Mouse (Mus musculus): ENCODE measurements around the gene Krt27. TPM values are rescaled to one million over a fixed set of nuclear protein-coding genes. Genes with fewer than 3 reads are reported as not detected.

Gene Krt27
- not detected in 2 replicates for polyA plus RNA-seq (2012; ENCODE audit: insufficient read depth, insufficient read length, low replicate concordance, missing spikeins)

DNA sequence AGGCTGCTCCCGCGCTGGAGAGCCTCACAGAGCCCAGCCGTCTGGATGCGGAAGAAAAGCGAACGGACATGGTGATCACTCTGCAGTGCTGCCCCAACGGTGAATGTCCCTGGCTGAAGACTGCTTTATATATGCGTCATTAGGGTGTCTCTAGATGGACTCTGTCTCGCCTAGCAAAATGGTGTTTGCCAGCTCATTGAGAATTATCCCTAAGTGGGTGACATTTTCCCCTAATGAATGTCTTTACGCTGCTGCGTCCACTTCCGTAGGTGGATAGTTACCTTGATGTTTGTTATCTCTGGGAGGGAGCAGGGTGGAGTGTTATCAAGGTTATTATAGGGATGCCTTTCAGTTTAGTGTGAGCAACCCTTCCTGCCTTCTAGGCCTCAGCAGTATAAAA lies at the start of gene Krt27:
TSS of gene Krt27 (minus strand) at position 101 of the 400 bp plus-strand sequence.
- Histone ChIP-seq H3K27ac (ENCODE audit: insufficient read depth, low read depth, low read length) (no peak within 1 kb of the TSS), H3K4me1 (ENCODE audit: control insufficient read depth, insufficient read depth, low read length) (no peaks in the 10 kb centered on the region), H3K4me3 (ENCODE audit: insufficient read depth, low read depth, low read length) (no peak within 1 kb of the TSS)
- TF ChIP-seq POLR2A (IDR thresholded peaks at IDR 0.05; ENCODE audit: insufficient read depth, low read depth, low read length): no peak
- TF ChIP-seq CTCF (IDR thresholded peaks at IDR 0.05; ENCODE audit: insufficient read depth, low read depth, low read length): no peak
- WGBS: 87% methylated on average over 12 of the region's 12 CpGs

DNA sequence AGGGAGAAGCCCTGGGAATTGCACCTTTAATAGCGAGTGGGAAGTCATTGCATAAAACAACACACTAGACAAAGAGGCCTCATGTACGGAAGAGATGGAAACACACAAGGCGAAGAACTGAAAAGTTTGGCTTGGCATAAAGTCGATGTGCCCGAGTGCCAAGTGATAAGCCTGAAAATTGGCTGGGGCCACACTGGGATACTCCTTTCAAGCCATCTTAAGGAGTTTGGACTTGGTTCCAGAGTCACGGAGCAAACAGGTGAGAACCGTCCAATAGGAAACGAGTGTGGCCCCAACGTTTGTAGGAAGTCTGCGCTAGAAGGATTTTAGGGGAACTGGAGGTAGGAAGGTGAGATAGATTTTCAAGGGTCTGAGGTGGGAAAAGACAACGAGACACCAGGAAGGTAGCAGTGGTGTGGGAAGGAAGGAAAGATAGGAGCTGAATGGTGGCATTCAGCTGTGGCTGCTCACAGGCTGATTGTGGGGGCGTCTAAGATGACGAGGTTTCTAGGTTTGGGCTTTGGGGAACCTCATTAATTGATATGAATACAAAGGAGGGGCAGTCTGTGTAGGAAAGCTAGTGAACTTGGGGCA lies 49.1 kb upstream of the Krt27 start:
- Histone ChIP-seq H3K4me3 (ENCODE audit: insufficient read depth, low read depth, low read length) (no peak overlapping the region), H3K4me1 (ENCODE audit: control insufficient read depth, insufficient read depth, low read length) (peaks cover 4% of the 10 kb centered on the region; the same call in 1 of the 2 replicates), H3K27ac (ENCODE audit: insufficient read depth, low read depth, low read length) (no peak overlapping the region)
- 88% methylated on average over 13 of the region's 13 CpGs for WGBS
- no peak for TF ChIP-seq CTCF (IDR thresholded peaks at IDR 0.05; ENCODE audit: insufficient read depth, low read depth, low read length)
- TF ChIP-seq POLR2A (IDR thresholded peaks at IDR 0.05; ENCODE audit: insufficient read depth, low read depth, low read length): no peak

- H3K4me1 ChIP-seq (ENCODE audit: control insufficient read depth, insufficient read depth, low read length): peaks cover 4% of the 10 kb centered on the region; the same call in 1 of the 2 replicates
- WGBS: 36% methylated on average over 8 of the region's 8 CpGs
Observed at GRCm38 (mm10) chr11:99398832-99399231, 47.9 kb upstream of the Krt27 start.

GRCm38 (mm10) chr11:99398084-99398483 lies 47.2 kb upstream of the Krt27 start:
- H3K4me3 ChIP-seq (ENCODE audit: insufficient read depth, low read depth, low read length): no peak overlapping the region
- peaks cover 4% of the 10 kb centered on the region; the same call in 1 of the 2 replicates for H3K4me1 ChIP-seq (ENCODE audit: control insufficient read depth, insufficient read depth, low read length)
- TF ChIP-seq POLR2A (IDR thresholded peaks at IDR 0.05; ENCODE audit: insufficient read depth, low read depth, low read length) (no peak), CTCF (IDR thresholded peaks at IDR 0.05; ENCODE audit: insufficient read depth, low read depth, low read length) (no peak)
- WGBS: 84% methylated on average over 3 of the region's 3 CpGs
- no peak overlapping the region for H3K27ac ChIP-seq (ENCODE audit: insufficient read depth, low read depth, low read length)

More at GRCm38 (mm10) chr11:99398832-99399231, 47.9 kb upstream of the Krt27 start:
- Histone ChIP-seq H3K4me3 (ENCODE audit: insufficient read depth, low read depth, low read length) (no peak overlapping the region), H3K27ac (ENCODE audit: insufficient read depth, low read depth, low read length) (no peak overlapping the region)
- no peak for TF ChIP-seq CTCF (IDR thresholded peaks at IDR 0.05; ENCODE audit: insufficient read depth, low read depth, low read length)
- no peak for TF ChIP-seq POLR2A (IDR thresholded peaks at IDR 0.05; ENCODE audit: insufficient read depth, low read depth, low read length)

GRCm38 (mm10) chr11:99396661-99397060 lies 45.8 kb upstream of the Krt27 start:
- H3K4me1 ChIP-seq (ENCODE audit: control insufficient read depth, insufficient read depth, low read length): peaks cover 4% of the 10 kb centered on the region; the same call in 1 of the 2 replicates
- H3K4me3 ChIP-seq (ENCODE audit: insufficient read depth, low read depth, low read length): no peak overlapping the region
- H3K27ac ChIP-seq (ENCODE audit: insufficient read depth, low read depth, low read length): no peak overlapping the region
- WGBS: 42% methylated on average over 2 of the region's 2 CpGs
- no peak for TF ChIP-seq CTCF (IDR thresholded peaks at IDR 0.05; ENCODE audit: insufficient read depth, low read depth, low read length)
- no peak for TF ChIP-seq POLR2A (IDR thresholded peaks at IDR 0.05; ENCODE audit: insufficient read depth, low read depth, low read length)

GRCm38 (mm10) chr11:99396034-99396433 lies 45.1 kb upstream of the Krt27 start:
- Histone ChIP-seq H3K4me1 (ENCODE audit: control insufficient read depth, insufficient read depth, low read length) (peaks cover 4% of the 10 kb centered on the region; the same call in 1 of the 2 replicates), H3K4me3 (ENCODE audit: insufficient read depth, low read depth, low read length) (no peak overlapping the region), H3K27ac (ENCODE audit: insufficient read depth, low read depth, low read length) (no peak overlapping the region)
- WGBS: 20% methylated on average over 3 of the region's 3 CpGs
- TF ChIP-seq CTCF (IDR thresholded peaks at IDR 0.05; ENCODE audit: insufficient read depth, low read depth, low read length) (no peak), POLR2A (IDR thresholded peaks at IDR 0.05; ENCODE audit: insufficient read depth, low read depth, low read length) (no peak)

- H3K4me3 ChIP-seq (ENCODE audit: insufficient read depth, low read depth, low read length): no peak overlapping the region
- 47% methylated on average over 10 of the region's 10 CpGs for WGBS
- H3K27ac ChIP-seq (ENCODE audit: insufficient read depth, low read depth, low read length): no peak overlapping the region
- H3K4me1 ChIP-seq (ENCODE audit: control insufficient read depth, insufficient read depth, low read length): peaks cover 6% of the 10 kb centered on the region; the same call in 1 of the 2 replicates
- no peak for TF ChIP-seq CTCF (IDR thresholded peaks at IDR 0.05; ENCODE audit: insufficient read depth, low read depth, low read length)
- TF ChIP-seq POLR2A (IDR thresholded peaks at IDR 0.05; ENCODE audit: insufficient read depth, low read depth, low read length): no peak
Observed at GRCm38 (mm10) chr11:99392492-99392891, 41.6 kb upstream of the Krt27 start.

DNA sequence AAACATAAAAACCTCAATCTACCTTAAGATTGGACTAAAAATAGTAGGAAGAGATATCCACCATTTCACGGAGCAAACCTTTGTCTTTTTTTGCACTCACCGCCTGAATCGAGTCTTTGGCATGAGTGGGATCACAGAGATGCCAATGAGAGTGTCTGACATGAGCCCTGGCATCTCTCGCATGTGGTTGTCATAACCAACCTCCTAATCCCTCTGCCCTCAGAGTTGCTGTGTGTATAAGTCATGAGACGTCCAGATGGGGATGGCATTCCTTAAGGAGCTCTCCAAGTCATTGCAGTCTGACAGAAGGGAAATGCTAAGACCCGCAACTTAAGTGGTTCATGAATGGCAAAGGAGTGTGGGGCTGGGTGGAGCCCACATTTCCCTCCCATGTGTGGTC lies 40.5 kb upstream of the Krt27 start:
- Histone ChIP-seq H3K4me3 (ENCODE audit: insufficient read depth, low read depth, low read length) (no peak overlapping the region), H3K27ac (ENCODE audit: insufficient read depth, low read depth, low read length) (no peak overlapping the region), H3K4me1 (ENCODE audit: control insufficient read depth, insufficient read depth, low read length) (peaks cover 6% of the 10 kb centered on the region; the same call in 1 of the 2 replicates)
- TF ChIP-seq CTCF (IDR thresholded peaks at IDR 0.05; ENCODE audit: insufficient read depth, low read depth, low read length): no peak
- no peak for TF ChIP-seq POLR2A (IDR thresholded peaks at IDR 0.05; ENCODE audit: insufficient read depth, low read depth, low read length)
- WGBS: 81% methylated on average over 6 of the region's 6 CpGs

GRCm38 (mm10) chr11:99390866-99391265 lies 40.0 kb upstream of the Krt27 start:
- 65% methylated on average over 7 of the region's 7 CpGs for WGBS
- Histone ChIP-seq H3K27ac (ENCODE audit: insufficient read depth, low read depth, low read length) (no peak overlapping the region), H3K4me3 (ENCODE audit: insufficient read depth, low read depth, low read length) (no peak overlapping the region), H3K4me1 (ENCODE audit: control insufficient read depth, insufficient read depth, low read length) (peaks cover 6% of the 10 kb centered on the region; the same call in 1 of the 2 replicates)
- TF ChIP-seq POLR2A (IDR thresholded peaks at IDR 0.05; ENCODE audit: insufficient read depth, low read depth, low read length) (no peak), CTCF (IDR thresholded peaks at IDR 0.05; ENCODE audit: insufficient read depth, low read depth, low read length) (no peak)
